ENCODE assay signal across 8 mouse cellular contexts in the genomic region with DNA sequence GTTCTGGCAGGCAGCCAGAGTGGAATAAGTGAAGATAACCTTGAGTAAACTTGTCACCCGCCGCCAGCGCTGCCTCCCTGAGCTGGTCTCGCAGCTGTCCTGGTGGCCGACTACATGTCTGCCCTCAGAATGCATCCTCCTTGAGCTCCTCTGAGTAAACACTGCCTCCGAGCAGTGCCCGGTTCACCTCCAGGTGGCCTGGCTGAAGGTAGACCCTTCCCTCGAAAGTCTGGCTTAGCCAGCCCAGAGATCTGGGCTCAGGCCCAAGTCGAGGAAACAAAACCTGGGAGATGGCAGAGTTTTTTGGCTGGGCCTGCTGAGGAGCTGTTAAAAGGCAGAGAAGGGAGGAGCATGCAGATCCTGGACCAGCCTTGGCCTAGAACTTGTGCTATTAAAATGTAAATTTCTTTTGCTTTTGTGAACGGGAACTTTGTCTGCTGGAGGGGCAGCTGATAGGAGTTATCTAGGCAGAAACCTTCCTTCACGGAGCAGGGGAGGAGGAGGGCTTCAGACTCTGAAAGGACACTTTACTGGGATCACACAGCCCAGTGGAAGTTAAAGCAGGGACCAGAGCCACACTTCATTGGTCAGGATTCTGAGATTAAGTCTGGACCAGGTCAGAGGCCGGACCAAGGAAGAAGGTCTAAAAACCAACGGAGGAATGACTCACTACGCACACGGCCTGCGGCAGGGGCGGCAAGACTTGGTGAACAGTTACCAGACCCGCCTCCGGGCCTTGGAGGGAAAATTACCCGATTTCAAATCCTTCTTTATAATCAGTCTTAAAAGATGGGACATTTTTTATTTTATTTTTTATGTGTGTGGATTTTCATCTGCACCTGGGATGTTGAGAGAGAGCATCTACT. TPM values are rescaled to one million over a fixed set of nuclear protein-coding genes. Genes with fewer than 3 reads are reported as not detected.
DNase-seq lines count a peak whose midpoint lies in the region; ATAC-seq and TF ChIP-seq lines count a peak whose summit lies in the region.

No protein-coding gene starts in this region.

- peak overlapping the region; percentile 96 for H3K9ac ChIP-seq in heart, embryonic 11.5 days (ENCODE audit: low read depth, low read length)

- H3K4me3 ChIP-seq in G1E (ENCODE audit: low read depth, low read length) = peak overlapping the region; percentile 81
- H3K4me3 ChIP-seq in heart, embryonic 11.5 days (ENCODE audit: low read depth, low read length) = peak overlapping the region; percentile 94

- DNase-seq in CD4-positive, CD25-positive, alpha-beta regulatory T cell, adult 2 months (ENCODE audit: low read depth, low spot score) = peak; percentile 76
- peak; percentile 44 for DNase-seq in G1E (ENCODE audit: low spot score)
- peak; percentile 52 for DNase-seq in embryo, embryonic 9.5 days (ENCODE audit: extremely low spot score)
- peak; percentile 75 for DNase-seq in kidney, postnatal 10 days
- DNase-seq in spleen, adult 12 weeks (ENCODE audit: low spot score) = peak; percentile 29
- DNase-seq in left cerebral cortex, adult 11 months (ENCODE audit: low spot score) = no peak

- H3K36me3 ChIP-seq in G1E (replicated peaks) = peaks cover 55% of the 10 kb centered on the region
- H3K36me3 ChIP-seq in heart, embryonic 11.5 days (ENCODE audit: control insufficient read depth, insufficient read depth, low read length) = peaks cover 4% of the 10 kb centered on the region; the same call in 1 of the 2 replicates

- no peak for ATAC-seq in G1E (ENCODE audit: extremely low read depth, insufficient number of reproducible peaks, low FRiP score, poor library complexity, severe bottlenecking)
- ATAC-seq in heart, embryonic 11.5 days (replicated peaks; ENCODE audit: insufficient number of reproducible peaks, low FRiP score, low TSS enrichment) = 0 out of 2 replicates have a peak, but pooled peaks have one; percentile 5
- peak; percentile 55 for ATAC-seq in megakaryocyte-erythroid progenitor cell, adult 5-6 weeks (replicated peaks; ENCODE audit: low FRiP score, low TSS enrichment, poor library complexity, severe bottlenecking)

- H3K27ac ChIP-seq in heart, embryonic 11.5 days (ENCODE audit: low read depth, low read length) = peak overlapping the region; percentile 94

- peak overlapping the region; percentile 83 for H3K4me2 ChIP-seq in heart, embryonic 11.5 days

- no peak for TF ChIP-seq CTCF in G1E (IDR thresholded peaks at IDR 0.05; ENCODE audit: low read depth, low read length)

- H3K27me3 ChIP-seq in G1E (ENCODE audit: insufficient read depth, low read length) = no peaks in the 10 kb centered on the region
- no peaks in the 10 kb centered on the region for H3K27me3 ChIP-seq in heart, embryonic 11.5 days (ENCODE audit: control insufficient read depth, insufficient read depth, low read length)

- no peaks in the 10 kb centered on the region for H3K9me3 ChIP-seq in G1E (replicated peaks)
- no peaks in the 10 kb centered on the region for H3K9me3 ChIP-seq in heart, embryonic 11.5 days (replicated peaks; ENCODE audit: control insufficient read depth, low read length)

- WGBS in heart, embryonic 11.5 days (ENCODE audit: insufficient replicate concordance) = 2% methylated on average over 20 of the region's 20 CpGs

- peaks cover 67% of the 10 kb centered on the region for H3K4me1 ChIP-seq in G1E (ENCODE audit: insufficient read depth, low read depth, low read length)
- peaks cover 38% of the 10 kb centered on the region for H3K4me1 ChIP-seq in heart, embryonic 11.5 days (ENCODE audit: control insufficient read depth, insufficient read depth, low read length)

RNA-seq across cellular contexts. Expression of a gene that starts 2.3 kb away (rescaled TPM):
- total RNA-seq in G1E (2014; fragmentation: Nextera tagmentation) = 22.8 and 25.7 TPM in 2 replicates
- total RNA-seq in G1E (2017) = 24.9 and 26.7 TPM in 2 replicates
- polyA plus RNA-seq in G1E (2012) = 60.6 and 77.6 TPM in 2 replicates
- 42.7 and 44.1 TPM in 2 replicates for polyA plus RNA-seq in heart, embryonic 11.5 days (2014; fragmentation: Nextera tagmentation; extraction: Ambion mirVana)
- 17.1 and 27.3 TPM in 2 replicates for total RNA-seq in megakaryocyte-erythroid progenitor cell, adult 5-6 weeks (2014; fragmentation: Nextera tagmentation)
- 16.3 and 17.5 TPM in 2 replicates for total RNA-seq in megakaryocyte-erythroid progenitor cell, adult 5-6 weeks (2017)

RNA-seq across cellular contexts. Expression of a gene that starts 15.7 kb away (rescaled TPM):
- total RNA-seq in G1E (2014; fragmentation: Nextera tagmentation) = 4.2 and 6.8 TPM in 2 replicates
- total RNA-seq in G1E (2017) = 1.6 and 1.9 TPM in 2 replicates
- 0.09 TPM in 2 replicates for polyA plus RNA-seq in G1E (2012)
- 4.1 and 4.6 TPM in 2 replicates for polyA plus RNA-seq in heart, embryonic 11.5 days (2014; fragmentation: Nextera tagmentation; extraction: Ambion mirVana)
- 3.6 and 5.9 TPM in 2 replicates for total RNA-seq in megakaryocyte-erythroid progenitor cell, adult 5-6 weeks (2014; fragmentation: Nextera tagmentation)
- 0.84 TPM in 1 of 2 replicates, not detected in the other for total RNA-seq in megakaryocyte-erythroid progenitor cell, adult 5-6 weeks (2017)

RNA-seq across cellular contexts. Expression of a gene that starts 20.9 kb away (rescaled TPM):
- 97.3 and 108 TPM in 2 replicates for total RNA-seq in G1E (2014; fragmentation: Nextera tagmentation)
- 210 and 302 TPM in 2 replicates for total RNA-seq in G1E (2017)
- 103 and 173 TPM in 2 replicates for polyA plus RNA-seq in G1E (2012)
- polyA plus RNA-seq in heart, embryonic 11.5 days (2014; fragmentation: Nextera tagmentation; extraction: Ambion mirVana) = 191 TPM in 2 replicates
- 197 and 208 TPM in 2 replicates for total RNA-seq in megakaryocyte-erythroid progenitor cell, adult 5-6 weeks (2014; fragmentation: Nextera tagmentation)
- 130 and 141 TPM in 2 replicates for total RNA-seq in megakaryocyte-erythroid progenitor cell, adult 5-6 weeks (2017)

RNA-seq across cellular contexts. Expression of a gene that starts 44.9 kb away (rescaled TPM):
- 0.83 TPM in 1 of 2 replicates, not detected in the other for total RNA-seq in G1E (2014; fragmentation: Nextera tagmentation)
- total RNA-seq in G1E (2017) = 0.98 and 1.0 TPM in 2 replicates
- polyA plus RNA-seq in G1E (2012) = 0.62 and 0.83 TPM in 2 replicates
- 1.0 and 1.1 TPM in 2 replicates for polyA plus RNA-seq in heart, embryonic 11.5 days (2014; fragmentation: Nextera tagmentation; extraction: Ambion mirVana)
- total RNA-seq in megakaryocyte-erythroid progenitor cell, adult 5-6 weeks (2014; fragmentation: Nextera tagmentation) = 0.35 and 0.74 TPM in 2 replicates
- total RNA-seq in megakaryocyte-erythroid progenitor cell, adult 5-6 weeks (2017) = 1.7 and 1.8 TPM in 2 replicates
